Mouse (Mus musculus) G1E (cell line): ENCODE measurements around the gene Gm16181. TPM values are rescaled to one million over a fixed set of nuclear protein-coding genes. Genes with fewer than 3 reads are reported as not detected.

ENCODE experiments used
- ATAC-seq: 2 replicates; pipeline ENCODE4 v1.8.0; 2016; ENCODE audit warnings: mild to moderate bottlenecking; ENCODE audit not compliant: insufficient number of reproducible peaks, poor library complexity, low FRiP score, severe bottlenecking; ENCODE audit errors: extremely low read depth
- DNase-seq: peaks from one replicate; pipeline ENCODE4 v3.0.0; 2012; ENCODE audit warnings: low spot score
- H3K27me3 ChIP-seq: 2 replicates; pipeline ENCODE4 v1.6.1; 2012; ENCODE audit warnings: mild to moderate bottlenecking, low read length, inconsistent platforms; ENCODE audit not compliant: insufficient read depth
- H3K36me3 ChIP-seq: replicated peaks from 2 replicates; pipeline ENCODE3; 2012; ENCODE audit warnings: mild to moderate bottlenecking, inconsistent platforms
- H3K4me1 ChIP-seq: 2 replicates; pipeline ENCODE4 v1.6.1; 2012; ENCODE audit warnings: low read depth, low read length, inconsistent platforms, mixed read lengths; ENCODE audit not compliant: insufficient read depth
- H3K4me3 ChIP-seq: 2 replicates; pipeline ENCODE4 v1.5.1; 2012; ENCODE audit warnings: low read depth, mild to moderate bottlenecking, inconsistent platforms, low read length, moderate library complexity, mixed read lengths
- H3K9me3 ChIP-seq: replicated peaks from 2 replicates; pipeline ENCODE4 v1.6.1; 2012; ENCODE audit warnings: inconsistent platforms
- CTCF ChIP-seq: IDR thresholded peaks from 2 replicates; pipeline ENCODE4 v1.5.1; 2012; ENCODE audit warnings: low read depth, low read length, inconsistent platforms, mixed read lengths
- GATA1 ChIP-seq: IDR thresholded peaks from 2 replicates; pipeline ENCODE4 v1.6.1; 2012; ENCODE audit warnings: borderline replicate concordance, low read length, inconsistent platforms, mixed read lengths
- GATA2 ChIP-seq: IDR thresholded peaks from 2 replicates; pipeline ENCODE4 v1.6.1; 2012; ENCODE audit warnings: low read depth, low read length, inconsistent platforms, borderline replicate concordance
- POLR2AphosphoS5 ChIP-seq: IDR thresholded peaks from 2 replicates; pipeline ENCODE4 v1.6.1; 2012; ENCODE audit warnings: low read depth, low read length, inconsistent platforms; ENCODE audit not compliant: insufficient replicate concordance
- TAL1 ChIP-seq: conservative IDR thresholded peaks from 2 replicates; pipeline ENCODE4 v1.6.1; 2012; ENCODE audit warnings: low read depth, low read length, inconsistent platforms, mixed read lengths
- polyA plus RNA-seq: library from polyadenylated mRNA; stranded (reverse); fragments of >175 nt; gene quantifications from 2 replicates; pipeline ENCODE4 v1.2.3, GENCODE M21; 2012
- total RNA-seq, 2 experiments: library from RNA; stranded (forward) in 1 of 2; stranded (reverse) in 1 of 2; fragments of 200-1000 nt in 1 of 2; fragments of >200 nt in 1 of 2; fragmentation: Nextera tagmentation in 1 of 2; gene quantifications; 2 replicates each; pipeline ENCODE4 v1.2.3; 2014 to 2017

The Gm16181 gene
- total and polyA plus RNA-seq, 3 experiments = 0.38 TPM; not detected in 2

- ATAC-seq = no peak
- TF ChIP-seq CTCF (no peak), GATA2 (no peak), POLR2AphosphoS5 (no peak), TAL1 (no peak), GATA1 (no peak)
Observed at GRCm38 (mm10) chr17:35175968-35176367, 44.7 kb upstream of the Gm16181 start, which contains the start of gene Aif1. TSS of gene Aif1 (minus strand) at chr17:35176068.

GRCm38 (mm10) chr17:35178528-35178927, 42.1 kb upstream of the Gm16181 start:
- Histone ChIP-seq H3K36me3 (no peaks in the 10 kb centered on the region), H3K4me1 (peaks cover 33% of the 10 kb centered on the region)
- DNase-seq = peak; percentile 70

More at GRCm38 (mm10) chr17:35175968-35176367, 44.7 kb upstream of the Gm16181 start, which contains the start of gene Aif1:
- Histone ChIP-seq H3K4me3 (no peak within 1 kb of the TSS), H3K9me3 (no peaks in the 10 kb centered on the region), H3K36me3 (no peaks in the 10 kb centered on the region), H3K27me3 (peaks cover 23% of the 10 kb centered on the region), H3K4me1 (peaks cover 46% of the 10 kb centered on the region)
- no peak for DNase-seq

GRCm38 (mm10) chr17:35180093-35180492, 40.5 kb upstream of the Gm16181 start:
- H3K4me3 ChIP-seq = no peak overlapping the region
- TF ChIP-seq GATA1 (no peak), TAL1 (no peak), CTCF (no peak)
- no peaks in the 10 kb centered on the region for H3K9me3 ChIP-seq
- H3K4me1 ChIP-seq = peaks cover 31% of the 10 kb centered on the region
- DNase-seq = no peak
- H3K36me3 ChIP-seq = peaks cover 13% of the 10 kb centered on the region
- no peak for ATAC-seq
- no peaks in the 10 kb centered on the region for H3K27me3 ChIP-seq

More at GRCm38 (mm10) chr17:35178528-35178927, 42.1 kb upstream of the Gm16181 start:
- H3K4me3 ChIP-seq = no peak overlapping the region; the same call in 1 of the 2 replicates
- H3K9me3 ChIP-seq = no peaks in the 10 kb centered on the region
- TF ChIP-seq CTCF (peak; percentile 89), GATA2 (no peak)
- ATAC-seq = 0 out of 2 replicates have a peak, but pooled peaks have one; percentile 28
- peaks cover 5% of the 10 kb centered on the region for H3K27me3 ChIP-seq

- no peaks in the 10 kb centered on the region for H3K9me3 ChIP-seq
- TF ChIP-seq GATA2 = no peak
- TF ChIP-seq GATA1 = no peak
- H3K27me3 ChIP-seq = no peaks in the 10 kb centered on the region
- DNase-seq = peak; percentile 72
- H3K36me3 ChIP-seq = peaks cover 15% of the 10 kb centered on the region
- 0 out of 2 replicates have a peak, but pooled peaks have one; percentile 19 for ATAC-seq
- peaks cover 62% of the 10 kb centered on the region for H3K4me1 ChIP-seq
- H3K4me3 ChIP-seq = peak overlapping the region; percentile 66
Observed at GRCm38 (mm10) chr17:35185639-35186611, 34.7 kb upstream of the Gm16181 start.

GRCm38 (mm10) chr17:35186681-35187080, 34.0 kb upstream of the Gm16181 start:
- H3K4me3 ChIP-seq = peak overlapping the region; percentile 66

GRCm38 (mm10) chr17:35187345-35187744, 33.3 kb upstream of the Gm16181 start:
- ATAC-seq (no peak), DNase-seq (no peak)
- H3K27me3 ChIP-seq = no peaks in the 10 kb centered on the region
- peaks cover 66% of the 10 kb centered on the region for H3K4me1 ChIP-seq
- H3K4me3 ChIP-seq = peak overlapping the region; percentile 60; the same call in 1 of the 2 replicates
- peaks cover 15% of the 10 kb centered on the region for H3K36me3 ChIP-seq
- H3K9me3 ChIP-seq = no peaks in the 10 kb centered on the region
- TF ChIP-seq CTCF (no peak), GATA2 (no peak), POLR2AphosphoS5 (no peak), GATA1 (no peak), TAL1 (no peak)

More at GRCm38 (mm10) chr17:35186681-35187080, 34.0 kb upstream of the Gm16181 start:
- TF ChIP-seq GATA2 (no peak), GATA1 (no peak), POLR2AphosphoS5 (no peak), CTCF (no peak), TAL1 (no peak)
- Histone ChIP-seq H3K4me1 (peaks cover 63% of the 10 kb centered on the region), H3K36me3 (peaks cover 15% of the 10 kb centered on the region), H3K27me3 (no peaks in the 10 kb centered on the region), H3K9me3 (no peaks in the 10 kb centered on the region)
- DNase-seq (no peak), ATAC-seq (peak; percentile 24; the same call in 1 of the 2 replicates)
